Mouse (Mus musculus): ENCODE measurements around the gene Maf. TPM values are rescaled to one million over a fixed set of nuclear protein-coding genes. Genes with fewer than 3 reads are reported as not detected.

The Maf gene
- total RNA-seq (2021), result 1 to 10 TPM; 7.4 to 7.7 TPM

DNA sequence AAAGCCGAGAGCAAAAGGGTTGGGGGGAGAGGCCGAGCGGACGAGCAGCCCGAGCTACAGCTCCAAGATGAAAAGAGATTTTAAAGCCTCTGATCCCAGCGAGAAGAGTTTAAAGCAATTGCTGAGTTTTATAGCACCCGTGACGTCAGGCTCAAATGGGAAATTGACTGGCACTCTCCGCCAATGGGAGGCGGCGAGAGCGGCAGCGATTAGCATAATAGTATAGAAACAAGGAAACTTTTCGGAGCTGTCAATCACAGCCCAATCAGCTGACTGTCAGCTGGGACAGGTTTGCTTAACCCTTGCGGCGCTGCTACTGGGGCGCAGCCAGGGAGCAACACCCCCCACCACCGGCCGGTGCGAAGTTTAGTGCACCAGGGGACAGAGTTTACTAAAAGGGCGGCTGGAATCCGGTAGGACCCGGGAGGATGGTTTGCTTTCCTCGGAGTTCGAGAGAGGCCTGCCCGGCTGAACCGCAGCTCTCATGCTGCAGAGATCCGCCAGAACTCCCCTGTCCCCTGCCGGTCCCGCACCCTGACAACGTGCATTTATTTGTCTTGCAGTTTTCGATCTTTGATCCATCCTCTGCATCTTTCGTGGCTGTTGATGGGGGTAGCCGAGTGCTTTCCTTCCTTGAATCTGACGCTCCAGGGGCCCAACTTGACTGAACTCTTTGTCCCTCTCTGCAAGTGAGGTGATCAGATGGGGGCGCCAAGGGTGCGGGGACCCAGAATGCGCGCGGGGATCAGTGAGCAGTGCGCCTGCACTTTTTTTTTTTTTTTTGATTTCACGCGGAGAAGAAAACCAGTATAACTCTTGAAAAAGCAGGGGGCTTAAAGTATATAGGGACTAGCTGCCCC is at the start of gene Maf:
Gene Maf (minus strand): TSS at position 64 of the 860 bp plus-strand sequence.
- DNase-seq, result peak; percentile 86 to 90
- intact Hi-C loops (cut with DNase I), result loop anchor here (2.0 to 10.0 kb wide), 10 partner anchors 173 to 1255 kb away; no protein-coding TSS in a partner anchor

GRCm38 (mm10) chr8:115756965-115757364 is 49.4 kb upstream of the Maf start:
- DNase-seq, result no peak
- intact Hi-C loops (cut with DNase I), result no loop called here

- intact Hi-C loops (cut with DNase I), result no loop called here
- DNase-seq, result peak in 1 of 2 experiments; percentile 14
These were observed 48.4 kb upstream of the Maf start for GRCm38 (mm10) chr8:115756027-115756426.

- intact Hi-C loops (cut with DNase I), result no loop called here
- DNase-seq, result no peak
These were observed 47.1 kb upstream of the Maf start for GRCm38 (mm10) chr8:115754694-115755093.

GRCm38 (mm10) chr8:115753801-115754200 is 46.2 kb upstream of the Maf start:
- peak; percentile 19 to 34 for DNase-seq
- intact Hi-C loops (cut with DNase I), result no loop called here

GRCm38 (mm10) chr8:115747426-115747825 is 39.8 kb upstream of the Maf start:
- no peak for DNase-seq
- intact Hi-C loops (cut with DNase I), result no loop called here

DNA sequence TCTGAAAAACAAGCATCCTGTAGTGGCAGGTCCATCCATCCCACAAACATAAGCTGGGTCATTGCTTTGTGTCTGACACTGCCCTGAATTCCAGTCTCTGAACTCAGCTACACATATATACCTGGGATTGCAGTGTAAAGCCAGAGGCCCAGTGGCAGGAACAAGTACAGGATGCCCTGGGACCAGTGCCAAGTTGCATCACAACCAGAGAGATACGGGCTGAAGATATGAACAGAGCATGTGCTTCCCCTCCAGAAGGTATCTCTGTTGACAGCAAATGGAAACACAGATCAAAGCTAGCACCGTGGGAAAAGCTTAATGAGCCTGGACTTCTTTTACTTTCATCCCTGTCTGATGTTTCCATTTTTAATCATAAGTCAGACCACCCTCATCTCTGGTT is 38.1 kb upstream of the Maf start:
- DNase-seq, result no peak
- intact Hi-C loops (cut with DNase I), result no loop called here

DNA sequence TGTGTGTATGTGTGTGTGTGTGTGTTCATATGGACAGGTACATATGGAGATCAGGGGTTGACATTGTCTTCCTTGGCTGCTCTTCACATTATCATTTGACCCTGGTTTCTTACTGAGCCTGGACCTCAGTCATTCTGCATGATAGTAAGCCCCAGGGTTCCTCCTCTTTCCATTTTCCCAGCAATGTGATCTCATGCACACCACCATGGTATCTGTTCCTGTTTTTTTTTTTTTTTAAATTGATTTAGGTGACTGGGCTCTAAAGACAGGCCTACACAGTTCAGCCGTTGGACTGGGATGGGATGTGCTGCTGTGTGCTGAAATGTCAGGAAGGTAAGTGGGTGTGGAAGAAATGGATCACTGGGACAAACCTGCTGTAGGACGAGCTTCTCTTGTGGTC is 35.8 kb upstream of the Maf start:
- intact Hi-C loops (cut with DNase I), result no loop called here
- DNase-seq, result no peak

- no peak for DNase-seq
- intact Hi-C loops (cut with DNase I), result no loop called here
These were observed 35.1 kb upstream of the Maf start for GRCm38 (mm10) chr8:115742646-115743045.

DNA sequence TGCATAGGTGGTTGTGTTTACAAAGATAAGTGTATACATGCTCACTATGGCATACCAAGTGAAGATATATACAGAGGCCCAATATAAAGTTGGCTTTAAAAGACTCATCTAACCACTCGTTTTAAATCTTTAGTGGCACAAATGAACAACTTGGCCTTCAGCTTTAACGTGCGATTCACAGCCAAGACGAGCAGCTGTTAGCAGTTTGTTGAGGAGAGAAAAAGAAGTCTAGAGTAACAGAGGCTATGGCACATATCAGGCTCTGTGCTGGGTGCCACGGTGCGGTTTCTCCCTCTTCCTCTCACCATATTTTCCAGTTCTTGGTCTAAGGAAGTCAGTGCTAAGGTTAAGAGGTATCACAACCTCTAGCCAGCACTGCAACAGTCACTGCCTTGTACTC is 34.4 kb upstream of the Maf start:
- intact Hi-C loops (cut with DNase I), result no loop called here
- no peak for DNase-seq

- no peak for DNase-seq
- intact Hi-C loops (cut with DNase I), result no loop called here
These were observed 32.2 kb upstream of the Maf start for GRCm38 (mm10) chr8:115739756-115740155.

DNA sequence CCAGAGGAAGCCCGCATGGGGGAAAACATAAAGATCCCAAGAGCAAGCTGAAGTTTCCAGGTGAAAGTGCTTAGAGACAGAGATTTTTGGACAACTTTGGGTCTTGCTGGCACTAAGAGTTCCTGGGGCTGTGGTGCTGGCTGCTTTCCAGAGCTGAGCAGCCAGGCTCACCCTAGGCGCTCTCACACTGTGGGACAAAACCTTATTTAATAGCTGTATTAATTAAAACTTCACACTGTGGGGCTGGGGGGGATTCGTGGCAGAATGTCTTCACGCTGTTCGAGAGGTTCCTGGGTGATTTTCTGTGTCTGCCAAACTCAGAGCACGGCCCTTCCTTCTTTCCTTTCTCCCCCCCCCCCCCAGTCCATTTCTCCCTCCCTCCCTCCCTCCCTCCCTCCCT is 24.8 kb upstream of the Maf start:
- no peak for DNase-seq
- intact Hi-C loops (cut with DNase I), result no loop called here

DNA sequence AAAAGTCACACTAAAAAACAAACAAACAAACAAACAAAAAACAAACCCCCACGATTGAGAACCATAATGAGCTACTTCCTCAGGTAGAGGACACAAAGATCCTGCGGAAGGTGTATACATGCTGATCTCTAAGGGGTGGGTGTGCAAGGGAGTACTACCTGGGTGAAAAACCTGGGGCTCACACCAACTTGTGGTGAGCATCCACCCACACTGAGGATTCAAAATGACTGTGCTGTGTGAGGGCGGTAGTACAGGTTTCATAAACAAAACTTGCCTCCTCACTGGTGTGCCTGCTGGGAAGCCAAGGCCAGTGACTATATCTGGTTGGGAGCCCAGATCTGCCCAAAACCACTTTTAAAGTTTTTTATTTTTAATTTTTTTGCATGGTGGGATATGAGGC is 19.2 kb upstream of the Maf start:
- intact Hi-C loops (cut with DNase I), result no loop called here
- no peak for DNase-seq

- intact Hi-C loops (cut with DNase I), result no loop called here
- DNase-seq, result no peak
These were observed 18.6 kb upstream of the Maf start for GRCm38 (mm10) chr8:115726231-115726630.

- DNase-seq, result peak; percentile 52 to 57
- intact Hi-C loops (cut with DNase I), result no loop called here
These were observed 11.5 kb upstream of the Maf start for GRCm38 (mm10) chr8:115719126-115719525.

DNA sequence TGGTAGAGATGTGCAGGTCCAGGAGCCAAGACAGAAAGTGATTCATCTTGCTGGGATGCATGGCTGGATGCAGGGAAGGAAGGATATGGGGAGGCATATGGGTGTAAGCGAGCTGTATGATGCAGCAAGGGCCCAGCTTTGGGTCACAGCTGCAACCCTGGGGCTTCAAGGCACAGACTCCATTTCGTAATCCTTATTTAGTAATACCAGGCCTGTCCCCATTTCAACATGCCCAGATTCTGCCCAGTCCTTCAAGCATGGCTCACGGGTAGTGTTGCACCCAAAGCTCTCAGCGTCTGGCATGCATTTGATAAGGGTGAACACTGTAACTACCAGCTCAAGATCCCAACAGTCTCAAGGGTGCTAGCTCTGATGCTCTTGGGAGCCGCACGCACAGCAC is 11.0 kb upstream of the Maf start:
- no peak for DNase-seq
- intact Hi-C loops (cut with DNase I), result no loop called here

DNA sequence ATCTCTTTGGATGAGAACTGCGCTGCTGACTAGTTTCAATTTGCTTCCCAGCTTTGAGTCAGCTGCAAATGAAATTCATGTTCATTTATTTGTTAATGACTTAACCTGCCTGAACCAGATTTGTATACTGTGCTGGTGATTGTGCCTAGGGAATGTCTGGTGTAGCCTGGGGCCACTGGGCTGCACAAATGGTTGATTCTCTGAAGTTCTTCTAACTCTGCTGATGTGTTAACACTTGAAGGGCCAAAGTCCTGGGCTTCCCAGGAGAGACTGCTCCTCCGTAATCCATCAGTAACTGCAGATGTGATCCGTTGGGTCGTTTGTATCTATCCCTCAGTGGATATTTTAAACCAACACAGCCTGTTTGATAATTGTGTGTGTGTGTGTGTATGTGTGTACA is 7.7 kb upstream of the Maf start:
- intact Hi-C loops (cut with DNase I), result no loop called here
- no peak for DNase-seq

DNA sequence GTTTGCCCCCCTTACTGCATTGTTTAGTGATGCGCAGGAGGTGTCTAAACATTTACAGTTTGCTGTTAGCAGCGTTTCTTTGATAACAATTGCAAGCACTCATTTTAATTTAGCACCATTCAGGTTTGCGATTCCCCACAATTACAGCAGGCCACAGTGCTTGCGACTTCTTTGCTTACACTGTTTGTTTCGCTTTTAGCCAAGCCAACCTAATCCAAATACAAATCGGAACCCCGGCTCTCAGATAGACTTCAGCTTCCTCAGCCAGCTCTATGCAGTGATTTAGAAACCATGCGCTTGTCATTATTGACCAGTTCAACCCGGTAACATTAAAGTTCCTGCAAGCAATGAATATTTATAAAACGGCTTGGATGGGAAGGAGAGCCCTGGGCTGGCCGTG is 3.5 kb upstream of the Maf start:
- no peak for DNase-seq
- intact Hi-C loops (cut with DNase I), result no loop called here

- intact Hi-C loops (cut with DNase I), result loop anchor here (1.0 to 10.0 kb wide), 10 partner anchors 175 to 1257 kb away; no protein-coding TSS in a partner anchor
- no peak for DNase-seq
These were observed 2.3 kb upstream of the Maf start for GRCm38 (mm10) chr8:115709931-115710330.

- DNase-seq, result peak; percentile 78 to 90
- intact Hi-C loops (cut with DNase I), result loop anchor here (1.0 to 10.0 kb wide), 10 partner anchors 174 to 1256 kb away; no protein-coding TSS in a partner anchor
These were observed 1.6 kb upstream of the Maf start for GRCm38 (mm10) chr8:115708936-115709780.

All from heart, postnatal 10 days (tissue).